Mouse (Mus musculus) hindbrain, postnatal 0 days (tissue): ENCODE measurements around the gene Ap3m1. TPM values are rescaled to one million over a fixed set of nuclear protein-coding genes. Genes with fewer than 3 reads are reported as not detected.

Source experiments
- ATAC-seq: fragments of 200-750 bp; cut with Nextera tagmentation; 2 replicates; pipeline ENCODE4 v1.8.0; 2017; ENCODE audit warnings: mild to moderate bottlenecking, moderate TSS enrichment, moderate library complexity
- DNase-seq: peaks from one replicate; pipeline ENCODE4 v3.0.0-alpha.2; 2015; ENCODE audit warnings: low spot score
- H3K27ac ChIP-seq: fragments of 300-500 bp; sonication (generic); 2 replicates; pipeline ENCODE4 v1.5.1; 2014; ENCODE audit warnings: mild to moderate bottlenecking
- H3K27me3 ChIP-seq: fragments of 300-500 bp; sonication (generic); 2 replicates; pipeline ENCODE4 v1.6.1; 2014; ENCODE audit warnings: low read length, mixed read lengths; ENCODE audit not compliant: insufficient read depth
- H3K36me3 ChIP-seq: fragments of 300-500 bp; sonication (generic); 2 replicates; pipeline ENCODE4 v1.6.1; 2014; ENCODE audit warnings: low read length, mixed read lengths; ENCODE audit not compliant: insufficient read depth
- H3K4me1 ChIP-seq: fragments of 300-500 bp; sonication (generic); 2 replicates; pipeline ENCODE4 v1.6.1; 2014; ENCODE audit warnings: antibody characterized with exemption, low read length, mixed read lengths; ENCODE audit not compliant: insufficient read depth
- H3K4me2 ChIP-seq: fragments of 300-500 bp; sonication (generic); 2 replicates; pipeline ENCODE4 v1.6.1; 2014; ENCODE audit warnings: low read depth, mild to moderate bottlenecking, low read length, moderate library complexity, mixed read lengths
- H3K4me3 ChIP-seq: fragments of 300-500 bp; sonication (generic); 2 replicates; pipeline ENCODE4 v1.5.1; 2014; ENCODE audit warnings: low read length
- H3K9ac ChIP-seq: fragments of 300-500 bp; sonication (generic); replicated peaks from 2 replicates; pipeline ENCODE4 v1.6.1; 2014; ENCODE audit warnings: mild to moderate bottlenecking, low read length, moderate library complexity, mixed read lengths
- H3K9me3 ChIP-seq: fragments of 300-500 bp; sonication (generic); 2 replicates; pipeline ENCODE4 v1.6.1; 2016; ENCODE audit warnings: low read length, mixed read lengths
- CTCF ChIP-seq: IDR thresholded peaks from 2 replicates; pipeline ENCODE4 v1.5.1; 2016; ENCODE audit warnings: antibody characterized with exemption, control low read depth, low read depth
- WGBS: fragments of 180-500 bp; shearing (Covaris S2); extraction: QIAGEN DNeasy Blood & Tissue Kit; methylation state at CpG from one replicate; pipeline ENCODE4 v1.1.7; 2014; 5-methylcytosine and 5-hydroxymethylcytosine counted together
- polyA plus RNA-seq: library from polyadenylated mRNA; unstranded; fragments of >200 nt; fragmentation: Nextera tagmentation; extraction: Ambion mirVana; gene quantifications from 2 replicates; pipeline ENCODE4 v1.2.1, GENCODE M21; 2015
- total RNA-seq: library from RNA; depleted of rRNA; stranded (reverse); fragments of >200 nt; gene quantifications from 2 replicates; pipeline ENCODE4 v1.2.3, GENCODE M21; 2014

Gene Ap3m1
- total and polyA plus RNA-seq, 2 experiments from 2014 or later: 55.2 to 58.2 TPM

- H3K4me1 ChIP-seq: no peaks in the 10 kb centered on the region
- ATAC-seq: no peak
- no peak for TF ChIP-seq CTCF
- 11% methylated on average over 8 of the region's 8 CpGs for WGBS
- DNase-seq: no peak
- no peak overlapping the region for H3K27ac ChIP-seq
- peak overlapping the region; percentile 96 for H3K4me3 ChIP-seq
- no peaks in the 10 kb centered on the region for H3K36me3 ChIP-seq
- H3K9ac ChIP-seq: no peak overlapping the region; the same call in 1 of the 2 replicates
- no peaks in the 10 kb centered on the region for H3K9me3 ChIP-seq
- no peaks in the 10 kb centered on the region for H3K27me3 ChIP-seq
- peak overlapping the region; percentile 71 for H3K4me2 ChIP-seq
Observed at GRCm38 (mm10) chr14:21053151-21053550, 843 bp upstream of the Ap3m1 start.

- peak overlapping the region; percentile 71 for H3K4me2 ChIP-seq
- peak; percentile 53 for TF ChIP-seq CTCF
- DNase-seq: peak; percentile 85
- WGBS: 0% methylated on average over 25 of the region's 25 CpGs
- peak overlapping the region; percentile 96 for H3K4me3 ChIP-seq
- H3K27me3 ChIP-seq: no peaks in the 10 kb centered on the region
- no peaks in the 10 kb centered on the region for H3K9me3 ChIP-seq
- no peaks in the 10 kb centered on the region for H3K4me1 ChIP-seq
- no peaks in the 10 kb centered on the region for H3K36me3 ChIP-seq
- peak overlapping the region; percentile 91; the same call in 1 of the 2 replicates for H3K27ac ChIP-seq
- H3K9ac ChIP-seq: peak overlapping the region; percentile 90
- peak; percentile 79 for ATAC-seq
Observed at GRCm38 (mm10) chr14:21052781-21053130, 448 bp upstream of the Ap3m1 start.

- Histone ChIP-seq H3K9ac (peak overlapping the region; percentile 90), H3K4me1 (no peaks in the 10 kb centered on the region), H3K4me3 (peak overlapping the region; percentile 96), H3K27me3 (no peaks in the 10 kb centered on the region), H3K36me3 (no peaks in the 10 kb centered on the region), H3K27ac (peak overlapping the region; percentile 91), H3K4me2 (peak overlapping the region; percentile 71), H3K9me3 (no peaks in the 10 kb centered on the region)
- DNase-seq: no peak
- peak; percentile 1; the same call in 1 of the 2 replicates for ATAC-seq
- TF ChIP-seq CTCF: no peak
- 9% methylated on average over 28 of the region's 28 CpGs for WGBS
Observed at GRCm38 (mm10) chr14:21051380-21052111, 762 bp downstream of the Ap3m1 start.

GRCm38 (mm10) chr14:21050734-21051133, 1.6 kb downstream of the Ap3m1 start:
- H3K36me3 ChIP-seq: no peaks in the 10 kb centered on the region
- no peak for ATAC-seq
- H3K4me1 ChIP-seq: no peaks in the 10 kb centered on the region
- 78% methylated on average over 3 of the region's 3 CpGs for WGBS
- DNase-seq: peak; percentile 43
- H3K4me2 ChIP-seq: peak overlapping the region; percentile 71; the same call in 1 of the 2 replicates
- no peaks in the 10 kb centered on the region for H3K27me3 ChIP-seq
- no peak overlapping the region for H3K9ac ChIP-seq
- no peak overlapping the region for H3K27ac ChIP-seq
- TF ChIP-seq CTCF: peak; percentile 65
- no peak overlapping the region for H3K4me3 ChIP-seq
- no peaks in the 10 kb centered on the region for H3K9me3 ChIP-seq

GRCm38 (mm10) chr14:21048879-21049278, 3.4 kb downstream of the Ap3m1 start:
- no peak overlapping the region for H3K9ac ChIP-seq
- H3K27ac ChIP-seq: no peak overlapping the region
- DNase-seq: peak; percentile 38
- ATAC-seq: no peak
- no peak overlapping the region for H3K4me3 ChIP-seq
- no peaks in the 10 kb centered on the region for H3K36me3 ChIP-seq
- H3K4me2 ChIP-seq: no peak overlapping the region
- TF ChIP-seq CTCF: peak; percentile 61
- no peaks in the 10 kb centered on the region for H3K4me1 ChIP-seq
- H3K9me3 ChIP-seq: no peaks in the 10 kb centered on the region
- no peaks in the 10 kb centered on the region for H3K27me3 ChIP-seq

GRCm38 (mm10) chr14:21047840-21048239, 4.5 kb downstream of the Ap3m1 start:
- no peak overlapping the region for H3K4me2 ChIP-seq
- no peak overlapping the region for H3K9ac ChIP-seq
- H3K27me3 ChIP-seq: no peaks in the 10 kb centered on the region
- no peak for TF ChIP-seq CTCF
- 93% methylated on average over 2 of the region's 2 CpGs for WGBS
- no peaks in the 10 kb centered on the region for H3K9me3 ChIP-seq
- no peak for DNase-seq
- peaks cover 1% of the 10 kb centered on the region; the same call in 1 of the 2 replicates for H3K36me3 ChIP-seq
- ATAC-seq: no peak
- no peak overlapping the region for H3K27ac ChIP-seq
- no peaks in the 10 kb centered on the region for H3K4me1 ChIP-seq
- no peak overlapping the region for H3K4me3 ChIP-seq

- ATAC-seq (no peak), DNase-seq (no peak)
- H3K4me2 ChIP-seq: no peak overlapping the region
- no peak overlapping the region for H3K27ac ChIP-seq
- WGBS: 91% methylated on average over 4 of the region's 4 CpGs
- no peak overlapping the region for H3K9ac ChIP-seq
- no peaks in the 10 kb centered on the region for H3K4me1 ChIP-seq
- H3K27me3 ChIP-seq: no peaks in the 10 kb centered on the region
- no peak for TF ChIP-seq CTCF
- H3K4me3 ChIP-seq: no peak overlapping the region
- H3K36me3 ChIP-seq: peaks cover 37% of the 10 kb centered on the region
- H3K9me3 ChIP-seq: no peaks in the 10 kb centered on the region
Observed at GRCm38 (mm10) chr14:21039623-21040022, 12.7 kb downstream of the Ap3m1 start.
